Mouse (Mus musculus) thymus, postnatal 25 days (tissue): ENCODE data around the gene Gpn2.

ENCODE experiments used
- DNase-seq: peaks from one replicate; pipeline ENCODE4 v3.0.0; 2022

Gene Gpn2

DNA sequence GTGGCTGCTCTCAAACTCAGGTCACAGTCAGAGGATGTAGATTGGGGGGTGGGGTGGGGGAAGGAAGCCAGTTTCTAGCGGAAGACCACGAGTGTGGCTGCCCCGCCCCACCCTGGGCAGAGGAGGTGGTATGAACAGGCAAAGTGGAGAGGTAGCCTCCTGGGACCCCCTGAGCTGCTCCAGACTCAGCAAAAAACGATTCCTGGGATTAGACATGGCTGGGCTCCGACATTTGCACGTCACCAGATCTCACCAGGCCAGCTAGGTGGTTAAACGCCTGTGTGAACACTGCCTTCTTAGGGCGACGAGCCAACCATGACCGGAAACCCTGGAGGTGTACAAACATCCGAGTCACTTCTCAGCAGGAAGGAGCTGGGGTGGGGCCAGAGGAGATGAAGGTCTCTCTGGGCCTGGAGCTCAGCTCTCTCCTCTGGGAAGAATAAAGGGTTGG lies 41.5 kb downstream of the Gpn2 start:
- DNase-seq, result peak; percentile 81

DNA sequence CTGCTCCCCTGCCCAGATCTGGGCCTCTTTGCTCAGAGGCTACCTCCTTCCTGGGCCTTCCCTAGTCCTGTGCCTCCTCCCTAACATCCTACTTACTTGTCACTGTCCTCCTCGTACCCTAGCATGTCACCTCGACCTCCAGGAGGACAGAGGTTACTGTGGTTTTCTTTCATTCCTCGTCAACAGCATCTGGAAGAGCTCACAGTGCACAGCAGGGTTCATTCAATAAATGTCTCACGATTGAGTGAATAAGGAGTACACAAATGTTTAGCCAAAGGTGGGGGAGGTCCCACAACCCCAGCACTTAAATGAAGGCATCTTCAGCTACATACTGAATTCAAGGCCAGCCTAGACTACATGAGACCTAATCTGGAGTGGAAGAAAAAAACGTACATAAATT lies 42.1 kb downstream of the Gpn2 start:
- DNase-seq, result no peak

DNA sequence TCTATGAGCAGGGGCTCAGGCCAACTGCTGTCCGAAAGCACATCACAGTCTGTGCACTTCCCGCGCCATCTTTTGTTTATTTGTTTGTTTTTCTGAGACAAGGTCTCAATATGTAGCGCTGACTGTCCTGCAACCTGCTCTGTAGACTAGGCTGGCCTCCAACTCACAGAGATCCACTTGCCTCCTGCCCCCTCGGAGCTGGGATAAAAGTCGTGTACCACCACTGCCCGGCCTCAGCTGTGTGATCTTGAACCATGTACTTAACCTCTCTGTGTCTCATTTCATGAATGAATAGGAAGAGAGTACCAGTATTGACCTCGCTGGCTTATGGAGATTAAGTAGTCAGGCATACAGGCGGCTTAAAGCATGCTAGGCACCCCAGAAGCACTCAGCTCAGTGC lies 42.5 kb downstream of the Gpn2 start:
- DNase-seq, result no peak

DNA sequence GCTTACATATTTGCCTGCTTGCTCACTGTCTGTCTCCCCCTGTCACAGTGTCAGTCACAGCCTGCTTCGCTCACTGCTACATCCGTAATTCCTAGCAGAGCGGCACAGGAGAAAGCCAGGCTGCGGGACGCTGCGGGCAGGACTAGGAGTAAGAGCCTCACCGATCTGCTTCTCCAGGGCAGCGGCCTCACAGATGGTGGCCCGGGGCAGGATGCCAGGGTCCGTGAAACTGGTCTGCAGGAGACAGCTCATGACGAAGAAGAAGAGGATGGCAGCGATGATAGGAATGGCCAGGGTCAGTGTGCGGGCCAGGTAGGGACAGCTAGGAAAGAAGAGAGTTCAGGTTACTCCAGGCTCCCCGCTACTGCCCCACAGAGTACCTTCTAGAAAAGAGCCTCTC lies 42.9 kb downstream of the Gpn2 start:
- DNase-seq, result no peak

DNA sequence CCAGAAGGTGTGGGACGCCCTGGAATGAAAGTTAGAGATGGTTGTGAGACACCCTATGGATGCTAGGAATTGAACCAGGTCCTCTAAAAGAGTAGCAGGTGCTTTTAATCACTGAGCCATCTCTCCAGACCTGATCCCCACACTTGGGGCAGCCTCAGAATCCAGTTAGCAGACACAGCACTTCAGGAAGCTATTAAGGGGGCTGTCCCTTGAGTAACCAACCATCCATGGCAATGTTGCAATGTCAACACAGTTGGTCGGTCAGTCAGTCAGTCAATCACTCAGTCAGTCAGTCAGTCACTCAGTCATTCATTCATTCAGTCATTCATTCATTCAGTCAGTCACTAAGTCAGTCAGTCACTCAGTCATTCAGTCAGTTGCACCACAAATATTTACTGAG lies 44.4 kb downstream of the Gpn2 start:
- DNase-seq, result no peak

DNA sequence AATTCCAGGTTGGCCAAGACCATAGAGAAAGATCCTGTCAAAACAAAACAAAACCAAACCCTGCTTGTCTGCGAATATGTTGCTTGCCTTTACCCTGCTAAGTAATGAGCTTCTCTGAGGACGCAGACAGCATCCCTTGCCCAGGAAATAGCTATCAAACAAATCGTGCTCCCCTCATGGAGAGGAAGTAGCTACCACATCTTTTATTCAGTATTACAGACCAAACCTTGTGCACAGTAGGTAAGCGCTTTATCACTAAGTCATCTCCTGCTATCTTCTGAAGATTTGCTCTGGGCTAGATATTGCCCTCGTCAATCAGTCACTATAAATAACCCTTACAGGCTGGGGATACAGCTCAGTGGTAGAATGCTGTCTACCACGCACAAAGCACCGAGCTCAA lies 45.0 kb downstream of the Gpn2 start:
- DNase-seq, result no peak

DNA sequence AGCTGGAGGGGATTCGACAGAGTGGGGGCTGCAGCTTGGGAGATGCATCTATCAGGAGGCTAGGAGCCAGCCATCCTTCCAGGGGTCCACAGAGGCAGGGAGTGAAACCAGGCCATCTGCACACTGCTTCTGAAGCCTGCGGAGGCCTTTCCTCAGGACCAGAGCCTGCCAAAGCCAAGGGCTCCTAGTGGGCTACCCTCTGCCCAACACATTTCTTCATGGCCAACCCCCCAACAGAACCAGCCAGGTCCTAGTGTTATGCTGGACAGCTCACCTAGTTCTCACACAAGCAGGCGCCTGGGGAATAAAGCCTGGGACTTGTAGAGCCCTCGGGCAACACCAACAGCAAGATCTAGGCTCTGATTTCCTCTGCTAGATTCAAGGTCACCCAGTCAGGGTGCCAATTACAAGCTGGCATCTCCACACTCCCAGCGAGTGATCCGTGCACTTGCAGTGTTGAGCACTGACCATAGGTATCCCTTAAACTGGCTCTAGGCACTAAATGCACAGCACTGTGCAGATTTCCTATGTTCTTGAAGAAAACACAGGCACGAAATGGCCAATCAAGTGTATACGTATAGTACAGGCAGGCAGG lies 46.3 kb downstream of the Gpn2 start:
- DNase-seq, result no peak

DNA sequence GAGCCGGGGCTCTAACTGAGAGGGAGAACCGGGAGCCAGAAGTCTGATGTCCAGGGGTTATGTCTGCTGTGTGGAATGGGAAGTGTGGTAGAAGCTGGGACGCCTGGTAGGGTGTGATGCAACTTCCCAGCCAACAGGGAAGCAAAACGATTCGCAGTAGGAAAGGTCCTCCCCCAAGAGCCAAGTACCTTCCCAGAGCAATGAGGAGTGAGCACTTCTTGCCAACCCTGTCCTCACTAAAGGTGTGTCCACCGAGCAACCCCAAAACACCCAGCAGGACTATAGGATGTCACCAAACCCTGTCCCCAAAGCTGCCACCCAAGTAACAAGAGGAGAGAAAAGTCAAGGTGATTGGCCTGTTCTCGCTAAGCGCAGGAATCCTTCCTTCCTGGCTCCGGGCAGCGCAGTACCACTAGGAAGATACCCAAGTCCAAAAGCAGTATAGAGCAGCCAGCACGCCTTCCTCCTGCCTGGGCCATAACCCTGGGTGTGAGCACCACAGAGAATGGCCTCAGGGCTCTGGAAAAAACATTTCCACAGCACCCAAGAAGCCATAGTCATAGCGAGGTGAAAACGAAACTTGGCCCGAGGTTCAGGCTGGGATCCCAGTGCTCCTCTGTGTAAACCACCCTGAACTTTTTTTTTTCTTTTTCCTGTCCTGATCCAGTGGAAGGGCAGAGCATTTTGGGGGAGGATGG lies 47.1 kb downstream of the Gpn2 start:
- no peak for DNase-seq

DNA sequence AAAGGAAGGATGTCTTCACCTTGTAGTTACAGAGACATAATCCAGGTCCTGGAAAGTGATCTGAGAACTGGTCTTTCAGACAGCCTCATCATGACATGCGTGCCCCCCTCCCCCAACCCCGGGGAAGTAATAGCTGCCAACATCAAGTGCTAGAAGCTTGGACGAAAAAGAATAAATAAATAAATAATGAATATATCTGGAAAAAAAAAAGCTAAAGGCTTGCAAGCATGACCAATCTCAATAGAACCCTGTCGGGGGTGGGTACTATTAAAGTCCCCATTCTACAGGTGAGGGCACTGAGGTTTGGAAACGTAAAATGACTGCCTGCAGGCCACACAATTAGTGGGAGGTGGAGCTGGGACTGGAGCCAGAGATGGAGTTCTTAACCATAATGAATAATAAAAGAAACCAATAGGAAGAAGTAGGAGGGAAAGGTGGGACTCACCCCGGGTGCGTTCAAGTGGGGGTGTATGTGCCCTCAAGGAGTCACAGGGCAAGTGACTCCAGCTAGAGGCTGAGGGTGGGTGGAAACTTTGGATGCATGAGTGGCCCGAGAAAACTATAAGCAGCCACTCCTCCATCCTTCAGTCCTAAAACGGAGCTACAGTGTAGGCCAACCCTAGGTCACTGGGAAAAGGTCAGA lies 47.7 kb downstream of the Gpn2 start:
- DNase-seq, result peak; percentile 24

DNA sequence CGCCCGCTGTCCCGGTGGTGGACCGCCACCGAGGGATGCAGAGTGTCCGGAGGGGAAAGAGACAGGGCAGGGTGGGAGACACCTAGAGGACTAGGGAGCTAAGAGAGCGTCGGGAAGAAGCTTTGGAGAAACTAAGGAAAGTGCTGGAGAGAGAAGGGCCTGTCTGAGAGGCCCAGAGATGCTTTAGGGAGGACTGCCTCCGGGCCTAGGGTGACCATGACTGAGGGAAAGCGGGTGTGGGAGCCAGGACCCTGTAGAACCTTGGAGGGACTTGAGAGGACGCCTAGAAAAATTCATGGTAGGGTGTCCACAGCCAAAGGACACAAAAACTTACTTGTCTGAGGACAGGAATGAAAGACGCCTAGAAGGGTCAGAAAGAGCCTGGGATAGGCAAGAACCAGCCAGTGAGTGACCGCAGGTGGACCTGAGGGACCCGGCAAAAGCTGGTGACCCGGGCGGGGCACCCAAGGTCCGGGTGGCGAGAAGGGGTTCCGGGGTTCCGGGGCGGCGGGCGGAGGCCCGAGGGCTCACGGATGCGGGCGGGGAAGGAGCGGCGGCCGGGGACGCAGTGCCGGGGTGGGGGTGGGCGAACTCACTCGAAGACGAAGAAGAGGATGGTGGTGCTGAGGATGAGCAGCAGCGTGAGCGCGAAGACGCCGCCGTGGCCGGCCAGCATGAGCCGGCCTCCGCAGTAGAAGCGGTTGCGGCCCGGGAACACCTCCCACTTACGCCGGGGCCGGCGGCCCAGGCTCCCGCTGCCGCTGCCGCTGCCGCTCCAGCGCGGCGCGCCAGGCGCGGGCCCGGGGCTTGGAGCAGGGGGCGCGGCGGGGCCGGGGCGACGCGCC lies 48.5 kb downstream of the Gpn2 start:
- DNase-seq, result peak; percentile 72

DNA sequence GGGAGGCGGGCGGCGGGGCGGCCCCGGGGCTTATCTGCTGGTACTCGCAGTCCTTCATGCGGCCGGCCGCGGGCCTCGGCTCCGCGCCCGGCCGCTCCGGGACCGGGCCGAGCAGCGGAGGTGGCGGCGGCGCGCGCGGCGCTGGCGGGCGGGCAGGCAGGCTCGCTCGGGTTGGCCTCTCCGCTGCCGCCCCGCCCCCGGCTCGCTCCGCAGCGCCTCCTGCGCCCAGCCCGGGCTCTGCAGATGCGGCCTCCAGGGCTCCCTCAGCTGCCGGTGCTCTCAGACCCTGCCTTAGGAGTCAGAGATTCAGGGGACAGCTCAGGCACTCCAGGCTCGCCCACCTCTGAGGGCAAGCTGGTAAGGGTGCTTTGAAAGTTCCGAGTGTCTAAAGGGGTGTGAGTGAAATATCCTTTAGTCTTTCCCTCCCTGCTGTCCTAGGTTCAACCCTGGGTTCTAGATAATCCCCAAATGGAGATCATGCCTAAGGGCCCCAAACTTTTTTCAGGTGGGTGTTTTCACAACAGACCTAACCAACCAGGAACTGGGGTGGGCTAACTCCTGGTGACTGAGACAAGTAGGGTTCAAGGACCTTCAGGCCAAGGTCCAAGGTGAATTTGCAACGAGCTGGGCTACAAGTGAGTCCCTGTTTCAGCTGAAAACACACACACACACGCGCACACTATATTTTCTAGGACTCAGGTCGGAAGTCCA lies 49.3 kb downstream of the Gpn2 start:
- DNase-seq, result peak; percentile 97

DNA sequence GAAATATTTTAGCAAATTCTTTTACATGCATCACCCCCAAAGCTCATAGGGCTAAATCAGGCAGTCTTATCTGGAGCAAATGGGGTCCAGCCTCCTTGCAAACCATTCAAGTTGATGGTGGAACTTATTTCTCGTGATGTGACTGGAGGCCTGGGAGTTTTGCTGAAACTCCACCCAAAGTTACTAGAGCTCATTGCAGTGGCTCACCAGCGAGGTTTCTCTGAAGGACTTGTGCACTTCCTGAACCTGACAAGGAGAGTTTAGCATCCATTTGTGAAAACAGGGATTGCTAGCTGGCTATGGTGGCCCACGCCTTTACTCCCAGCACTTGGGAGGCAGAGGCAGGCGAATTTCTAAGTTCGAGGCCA lies 49.9 kb downstream of the Gpn2 start:
- no peak for DNase-seq
